Mouse (Mus musculus) right cerebral cortex, postnatal 36 days (tissue): ENCODE measurements around the gene Csnka2ip.

Source experiments
- DNase-seq, 2 experiments: peaks; one replicate each; pipeline ENCODE4 v3.0.0; 2022; ENCODE audit warnings: low spot score in 2 of 2, mixed read lengths in 1 of 2

Csnka2ip gene

GRCm38 (mm10) chr16:64602308-64602707 lies at the start of gene Csnka2ip:
TSS of gene Csnka2ip (minus strand) at chr16:64602408.
- no peak for DNase-seq

- DNase-seq, result no peak
Measured at GRCm38 (mm10) chr16:64649594-64650290, 47.5 kb upstream of the Csnka2ip start.

- DNase-seq, result no peak
Measured at GRCm38 (mm10) chr16:64647771-64648170, 45.6 kb upstream of the Csnka2ip start.

- DNase-seq, result no peak
Measured at GRCm38 (mm10) chr16:64635110-64635509, 32.9 kb upstream of the Csnka2ip start.

GRCm38 (mm10) chr16:64620116-64620515 lies 17.9 kb upstream of the Csnka2ip start:
- DNase-seq, result no peak

GRCm38 (mm10) chr16:64614648-64615047 lies 12.4 kb upstream of the Csnka2ip start:
- no peak for DNase-seq

- no peak for DNase-seq
Measured at GRCm38 (mm10) chr16:64607793-64608192, 5.6 kb upstream of the Csnka2ip start.

- DNase-seq, result no peak
Measured at GRCm38 (mm10) chr16:64586825-64587224, 15.4 kb downstream of the Csnka2ip start.

GRCm38 (mm10) chr16:64586262-64586619 lies 16.0 kb downstream of the Csnka2ip start:
- DNase-seq, result no peak

- no peak for DNase-seq
Measured at GRCm38 (mm10) chr16:64585599-64586261, 16.5 kb downstream of the Csnka2ip start.

GRCm38 (mm10) chr16:64584591-64584990 lies 17.6 kb downstream of the Csnka2ip start:
- no peak for DNase-seq

GRCm38 (mm10) chr16:64583406-64583805 lies 18.8 kb downstream of the Csnka2ip start:
- no peak for DNase-seq

- DNase-seq, result no peak
Measured at GRCm38 (mm10) chr16:64569496-64569895, 32.7 kb downstream of the Csnka2ip start.

- no peak for DNase-seq
Measured at GRCm38 (mm10) chr16:64563081-64563480, 39.1 kb downstream of the Csnka2ip start.

GRCm38 (mm10) chr16:64558518-64558917 lies 43.7 kb downstream of the Csnka2ip start:
- no peak for DNase-seq

GRCm38 (mm10) chr16:64526883-64527282 lies 75.3 kb downstream of the Csnka2ip start:
- DNase-seq, result no peak

GRCm38 (mm10) chr16:64524051-64524645 lies 78.1 kb downstream of the Csnka2ip start:
- no peak for DNase-seq

- no peak for DNase-seq
Measured at GRCm38 (mm10) chr16:64513423-64513822, 88.8 kb downstream of the Csnka2ip start.
